Mouse (Mus musculus) brain, adult 2 months (tissue): ENCODE measurements at regions not wholly inside any gene's neighbourhood (a gene's known extent, or its start where the extent isn't known, plus 50 kb on each side); places are given as distances from the start of the nearest gene placed in this dataset.
A peak's percentile ranks its signal among the peaks of the same experiment; 100 is the strongest.

Source experiments
- DNase-seq: peaks from one replicate; pipeline ENCODE4 v3.0.0; 2011; ENCODE audit warnings: low read depth, low spot score

- DNase-seq, result no peak
Observed at GRCm38 (mm10) chr13:101305063-101305462, 463.0 kb downstream of the Pik3r1 start.

DNA sequence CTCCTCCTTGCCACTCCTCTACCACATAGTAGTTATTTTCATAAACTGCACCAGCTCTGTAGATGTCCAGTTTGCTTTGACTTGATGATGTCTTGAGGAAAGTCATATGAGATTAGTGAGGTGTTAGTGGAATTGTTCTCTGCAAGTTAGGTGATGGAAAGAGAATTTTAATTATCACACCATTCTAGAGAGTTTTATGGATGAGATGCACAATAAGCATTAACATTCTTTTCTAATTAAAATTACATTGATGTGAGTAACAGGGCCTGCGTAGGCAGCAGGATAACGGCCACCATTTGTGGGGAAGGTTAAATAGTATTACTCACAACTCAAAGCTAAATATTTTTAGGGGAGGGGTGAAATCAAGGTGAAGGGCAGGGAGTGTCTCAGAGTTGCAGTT lies 466.7 kb downstream of the Pik3r1 start:
- DNase-seq, result no peak

- DNase-seq, result no peak
Observed at GRCm38 (mm10) chr13:101289407-101289806, 456.2 kb upstream of the Slc30a5 start.

- DNase-seq, result no peak
Observed at GRCm38 (mm10) chr13:101287131-101287530, 453.9 kb upstream of the Slc30a5 start.

DNA sequence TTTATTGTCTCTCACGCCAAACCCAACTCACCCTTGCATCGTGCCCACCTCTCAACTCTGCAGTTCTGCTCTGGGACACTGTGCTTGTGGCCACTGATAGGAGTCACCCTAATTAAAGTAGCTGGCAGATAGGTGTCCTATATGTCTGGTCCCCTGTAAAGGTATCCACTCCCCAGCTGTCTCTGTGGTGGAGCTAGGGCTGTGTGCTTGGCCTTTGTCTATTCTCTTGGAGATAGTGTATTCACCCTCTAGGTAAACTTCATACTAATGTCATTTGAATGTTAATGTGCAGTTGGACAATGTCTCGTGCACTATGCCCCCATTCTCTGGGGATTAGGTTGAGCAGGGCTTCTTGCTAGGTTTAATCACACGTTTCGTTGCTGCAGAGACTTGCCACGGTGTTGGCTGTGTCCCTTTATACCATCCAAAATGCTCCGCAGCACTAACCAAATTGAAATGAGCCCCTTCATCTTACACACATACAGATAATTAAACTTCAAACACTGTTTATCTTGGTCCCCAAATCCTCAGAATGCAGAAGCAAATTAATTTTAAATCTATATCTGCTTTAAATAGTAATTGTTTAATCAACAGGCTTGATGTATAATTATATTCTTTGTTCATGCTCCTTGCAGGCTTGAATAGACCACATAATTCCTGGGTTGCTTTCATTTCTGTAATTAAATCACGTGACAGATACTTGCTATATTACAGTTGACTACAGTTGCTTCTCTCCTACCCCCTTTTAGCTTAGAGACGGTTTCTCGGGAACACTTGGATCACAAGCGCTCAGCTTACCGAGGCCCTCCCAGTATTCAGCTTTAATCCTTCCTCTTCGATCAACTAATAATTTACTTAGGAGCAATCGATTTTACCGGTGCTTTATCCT lies 453.0 kb upstream of the Slc30a5 start:
- DNase-seq, result no peak

- DNase-seq, result no peak
Observed at GRCm38 (mm10) chr13:101278127-101278526, 444.9 kb upstream of the Slc30a5 start.

DNA sequence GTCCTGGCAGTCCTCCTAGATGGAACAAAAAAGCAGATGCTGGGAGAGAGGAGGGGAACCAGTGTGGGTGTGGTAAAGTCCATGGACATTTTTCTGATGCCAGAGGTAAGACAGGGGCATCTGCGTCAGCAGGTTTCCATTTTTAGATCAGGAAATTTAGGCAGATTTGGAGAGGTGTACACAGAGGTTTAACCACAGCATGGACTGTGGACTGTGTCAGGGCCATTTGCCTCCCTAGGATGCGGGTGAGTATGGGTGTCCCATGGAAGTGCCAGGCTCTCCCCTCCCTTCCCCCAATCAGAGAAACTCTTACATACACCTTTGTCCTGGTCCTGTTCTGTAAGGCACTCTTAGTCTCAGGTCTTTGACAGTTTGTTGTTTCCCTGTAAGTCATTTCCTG lies 443.5 kb upstream of the Slc30a5 start:
- no peak for DNase-seq

GRCm38 (mm10) chr13:101274470-101275141 lies 441.4 kb upstream of the Slc30a5 start:
- DNase-seq, result no peak

- peak; percentile 39 for DNase-seq
Observed at GRCm38 (mm10) chr13:101273321-101273720, 440.1 kb upstream of the Slc30a5 start.

GRCm38 (mm10) chr13:101253698-101254468 lies 420.7 kb upstream of the Slc30a5 start:
- no peak for DNase-seq

- peak; percentile 41 for DNase-seq
Observed at GRCm38 (mm10) chr13:101249369-101249768, 416.1 kb upstream of the Slc30a5 start.

DNA sequence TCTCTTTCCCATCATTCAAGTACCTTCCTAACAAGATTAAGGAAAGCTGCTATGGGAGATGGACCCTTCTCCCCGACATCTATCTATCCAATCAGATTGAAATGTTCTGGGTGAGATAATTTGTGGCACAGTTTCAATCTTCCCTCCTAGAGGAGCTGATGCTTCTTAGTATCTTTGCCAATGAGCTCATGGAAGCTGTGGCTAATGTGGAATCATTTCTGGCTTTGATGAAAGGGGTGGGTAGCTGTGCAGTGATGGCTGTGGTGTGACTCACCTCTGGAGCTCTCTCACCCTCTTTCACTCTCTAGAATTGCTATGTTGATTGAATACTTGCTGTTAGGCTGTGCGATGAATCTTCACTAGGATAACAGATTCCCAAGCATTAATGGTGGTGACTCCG lies 411.1 kb upstream of the Slc30a5 start:
- DNase-seq, result peak; percentile 38

DNA sequence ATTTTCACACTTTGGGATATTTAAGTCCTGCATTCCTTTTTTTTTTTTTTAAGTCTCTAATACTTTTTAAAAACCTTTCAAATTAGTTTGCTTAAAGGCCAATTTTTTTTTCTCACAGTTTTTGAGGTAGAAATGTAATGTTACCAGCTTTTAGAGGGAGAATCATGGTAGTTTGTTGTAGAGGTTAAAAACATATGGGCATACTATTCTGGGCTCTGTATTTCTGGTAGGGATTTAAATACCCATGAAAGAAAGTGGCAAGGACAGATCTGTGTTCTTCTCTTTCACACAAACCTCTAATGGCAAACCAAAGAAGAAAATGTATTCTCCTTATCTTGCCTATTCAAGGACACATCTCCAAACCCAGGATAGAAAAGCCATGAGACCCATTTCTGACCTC lies 405.6 kb upstream of the Slc30a5 start:
- peak; percentile 66 for DNase-seq

DNA sequence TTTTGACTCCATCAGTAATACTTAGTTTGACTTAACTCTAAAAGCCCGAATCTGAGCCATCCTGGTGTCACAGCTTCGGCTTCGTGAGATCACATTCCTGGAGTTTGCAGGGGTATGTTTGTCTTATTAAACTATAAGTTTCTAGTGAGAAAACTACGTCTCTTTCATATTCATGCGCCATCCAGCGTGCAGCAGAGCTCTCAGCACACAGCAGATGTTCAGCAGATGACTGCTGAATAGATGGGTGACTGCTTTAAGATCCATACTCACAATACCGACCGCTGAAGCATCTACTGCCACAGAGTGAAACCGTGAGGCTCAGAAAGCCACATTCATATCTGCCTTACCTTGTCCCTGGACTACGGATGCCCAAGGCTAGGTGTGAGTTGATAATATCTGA lies 403.8 kb upstream of the Slc30a5 start:
- DNase-seq, result no peak

DNA sequence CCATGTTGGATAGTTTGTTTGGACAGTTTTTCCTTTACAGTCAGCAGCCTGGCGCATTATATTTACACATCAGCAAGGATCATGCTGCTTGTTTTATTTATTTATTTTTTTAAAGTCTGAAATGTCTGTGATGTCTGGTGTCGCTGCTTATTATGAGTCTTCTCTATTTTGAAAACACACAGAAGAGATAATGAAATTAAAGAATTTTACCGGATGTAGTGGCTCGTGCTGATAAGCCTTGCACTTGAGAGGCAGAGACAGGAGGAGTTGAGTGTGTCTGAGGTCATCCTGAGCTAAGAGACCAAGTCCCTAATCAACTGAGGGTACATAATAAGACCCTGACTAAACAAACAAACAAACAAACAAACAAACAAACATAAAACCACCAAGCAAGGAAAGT lies 402.6 kb upstream of the Slc30a5 start:
- no peak for DNase-seq

- DNase-seq, result peak; percentile 71
Observed at GRCm38 (mm10) chr13:101235110-101235509, 401.9 kb upstream of the Slc30a5 start.

DNA sequence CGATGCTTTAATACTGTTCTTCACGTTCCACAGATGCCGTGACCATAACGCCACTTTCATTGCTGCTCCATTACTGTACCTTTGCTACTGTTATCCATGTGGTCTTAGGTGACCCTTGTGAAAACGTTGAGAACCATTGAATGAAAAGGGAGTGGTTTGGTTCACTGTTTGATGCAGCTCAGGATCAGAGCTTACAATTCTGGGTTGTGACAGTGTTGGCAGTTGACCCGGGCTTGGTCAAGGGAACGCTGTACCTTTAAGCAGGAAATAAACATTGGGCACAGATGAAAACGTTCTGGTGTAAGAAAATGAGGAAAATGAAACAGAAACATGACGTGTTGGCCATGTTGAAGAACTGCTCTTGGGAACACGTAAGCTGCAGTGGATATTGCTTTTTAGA lies 401.3 kb upstream of the Slc30a5 start:
- DNase-seq, result no peak

GRCm38 (mm10) chr13:101233843-101234281 lies 400.6 kb upstream of the Slc30a5 start:
- DNase-seq, result peak; percentile 91

GRCm38 (mm10) chr13:101233181-101233842 lies 400.1 kb upstream of the Slc30a5 start:
- DNase-seq, result peak; percentile 99

GRCm38 (mm10) chr13:101229861-101230260 lies 396.6 kb upstream of the Slc30a5 start:
- DNase-seq, result peak; percentile 76

GRCm38 (mm10) chr13:101225366-101225765 lies 392.1 kb upstream of the Slc30a5 start:
- peak; percentile 79 for DNase-seq
